Mouse (Mus musculus) thymus, adult 2 months (tissue): ENCODE measurements at regions not wholly inside any gene's neighbourhood (a gene's known extent, or its start where the extent isn't known, plus 50 kb on each side); places are given as distances from the start of the nearest gene placed in this dataset.

Experiments
- CTCF ChIP-seq: fragments of 200-500 bp; IDR thresholded peaks from 2 replicates; pipeline ENCODE4 v1.5.1; 2012; ENCODE audit warnings: mild to moderate bottlenecking, control low read depth, low read length, moderate library complexity, borderline replicate concordance; ENCODE audit not compliant: control insufficient read depth, poor library complexity, insufficient read depth; ENCODE audit errors: extremely low read depth
- POLR2A ChIP-seq: fragments of 200-500 bp; IDR thresholded peaks from 2 replicates; pipeline ENCODE4 v1.6.1; 2012; ENCODE audit warnings: mild to moderate bottlenecking, low read length, control low read depth, moderate library complexity; ENCODE audit not compliant: control insufficient read depth, poor library complexity, insufficient read depth; ENCODE audit errors: extremely low read depth

GRCm38 (mm10) chr17:4907841-4908571, 86.1 kb upstream of the Arid1b start:
- no peak for TF ChIP-seq CTCF
- TF ChIP-seq POLR2A: no peak
